Mouse (Mus musculus): ENCODE measurements around the gene Wdr20rt.
"Not testable (repeated sequence)": the region's sequence is repeated elsewhere in the genome, so short reads cannot be mapped to it uniquely, and the experiment has no call there.

Wdr20rt gene

DNA sequence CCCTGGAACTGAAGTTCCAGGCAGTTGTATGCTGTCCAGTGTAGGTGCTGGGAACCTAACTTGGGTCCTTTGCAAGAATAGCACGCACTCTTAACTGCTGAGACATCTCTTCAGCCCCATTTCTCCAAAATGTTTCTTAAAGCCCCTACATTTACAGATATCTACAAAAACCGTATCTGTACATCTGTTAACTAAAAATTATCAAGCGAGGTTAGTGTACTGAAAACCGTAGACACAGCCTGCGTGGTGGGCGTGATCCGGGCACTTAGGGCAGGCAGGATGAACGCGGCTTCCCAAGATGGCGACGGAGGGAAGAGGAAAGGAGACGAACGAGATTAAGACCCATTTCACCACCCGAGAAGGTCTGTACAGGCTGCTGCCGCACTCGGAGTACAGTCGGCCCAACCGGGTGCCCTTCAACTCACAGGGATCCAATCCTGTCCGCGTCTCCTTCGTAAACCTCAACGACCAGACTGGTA, at the start of gene Wdr20rt:
Gene Wdr20rt (plus strand): TSS at position 51 of the 479 bp plus-strand sequence.
- no peak for DNase-seq

GRCm38 (mm10) chr12:65187365-65187764, 38.0 kb upstream of the Wdr20rt start:
- no peak for DNase-seq

DNA sequence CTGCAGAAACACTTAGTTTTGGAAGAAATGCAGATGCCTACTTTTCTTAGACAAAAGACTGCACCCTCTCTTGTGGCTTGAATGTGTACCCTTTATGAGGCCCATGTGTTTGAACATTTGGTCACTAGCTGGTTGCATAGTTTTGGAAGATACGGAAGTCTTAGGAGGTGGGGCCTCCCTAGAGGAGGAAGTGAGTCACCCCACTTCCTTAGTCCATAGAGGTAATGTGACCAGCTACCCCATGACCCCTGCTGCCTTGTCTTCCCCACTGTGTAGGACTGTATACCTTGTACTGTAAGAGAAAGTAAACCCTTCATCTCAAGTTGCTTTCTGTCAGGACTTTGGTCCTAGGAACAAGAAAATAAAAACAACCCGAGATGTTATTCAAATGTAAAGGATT, 36.1 kb upstream of the Wdr20rt start:
- DNase-seq, result no peak

DNA sequence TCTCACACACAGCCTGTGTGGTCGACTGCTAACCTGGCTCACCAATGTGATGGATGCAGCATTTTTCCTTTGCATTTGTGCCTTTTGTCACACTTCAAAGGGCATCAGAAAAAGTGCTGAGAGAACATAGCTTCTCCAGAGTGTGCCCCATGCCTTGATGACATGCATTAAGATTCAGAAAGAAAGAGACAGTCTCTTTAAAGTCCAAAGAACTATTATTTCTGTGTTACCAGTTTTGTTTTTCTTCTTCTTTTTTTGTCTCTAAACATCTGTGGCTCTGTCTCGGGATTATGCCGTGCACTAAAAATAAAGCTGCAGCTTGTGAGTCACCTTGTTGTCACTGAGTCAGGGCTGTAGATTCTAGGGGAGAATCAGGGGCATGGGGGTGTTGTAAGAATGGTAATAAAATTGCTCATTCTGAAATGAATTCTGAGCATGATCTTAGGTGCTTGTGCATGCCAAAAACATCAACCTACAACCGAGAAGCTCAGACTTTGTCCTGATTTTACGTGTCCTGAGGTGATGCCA, 31.2 kb upstream of the Wdr20rt start:
- DNase-seq, result no peak

DNA sequence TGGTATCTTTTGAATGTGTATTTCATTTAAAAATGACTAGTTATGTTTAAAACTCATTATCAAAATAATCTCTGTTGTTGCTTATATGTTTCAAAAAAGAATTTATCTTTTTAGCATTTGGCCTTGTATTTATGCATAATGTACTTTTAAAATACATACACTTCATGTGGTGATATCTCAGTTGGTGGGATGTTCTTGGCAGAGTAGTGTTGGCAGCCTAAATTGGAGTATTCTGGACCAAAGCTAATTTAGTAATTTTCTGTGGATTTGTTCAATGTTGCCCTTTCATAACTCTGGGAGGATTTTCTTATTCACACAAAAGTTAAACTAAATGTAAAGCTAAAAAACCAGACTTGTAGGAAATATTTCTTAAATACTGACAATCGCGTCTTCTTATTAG, 23.5 kb upstream of the Wdr20rt start:
- no peak for DNase-seq

DNA sequence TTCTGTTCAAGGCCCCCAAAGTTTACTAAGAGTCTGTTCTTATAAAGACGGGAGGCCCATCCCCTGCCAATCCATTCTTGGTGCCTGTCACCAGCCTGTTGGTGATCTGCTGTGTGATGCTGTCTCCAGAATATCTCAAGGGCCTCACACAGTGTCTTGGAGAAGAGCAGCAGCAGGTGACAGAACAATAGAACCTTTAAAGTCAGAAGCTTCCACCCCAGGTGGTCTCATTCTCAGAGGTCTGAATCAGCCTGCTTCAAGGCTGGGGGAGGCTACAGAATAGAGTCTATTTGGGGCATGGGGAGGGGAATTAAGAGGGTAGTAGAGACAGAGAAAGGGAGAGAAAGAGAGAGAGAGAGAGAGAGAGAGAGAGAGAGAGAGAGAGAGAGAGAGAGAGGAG, 18.9 kb upstream of the Wdr20rt start:
- DNase-seq, result no peak

DNA sequence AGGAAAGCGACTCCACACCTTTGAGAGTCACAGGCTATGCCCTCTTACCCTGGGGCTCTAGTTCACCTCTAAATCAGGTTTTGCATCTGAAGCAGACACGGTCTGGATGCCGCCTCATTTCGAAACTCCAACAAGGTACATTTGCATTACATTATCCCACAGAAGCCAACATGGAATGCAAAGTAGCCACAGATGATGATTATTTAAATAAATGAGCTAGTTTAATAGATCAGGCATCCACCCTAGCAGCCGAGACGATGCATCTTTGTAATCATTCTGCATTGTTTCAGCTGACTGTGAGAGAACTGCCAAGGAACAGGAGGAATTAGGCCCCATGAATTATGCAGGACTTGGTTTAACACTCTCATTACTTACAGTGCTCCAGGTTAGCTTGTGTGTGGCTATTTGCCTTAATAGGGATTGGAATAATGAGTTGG, 8.9 kb upstream of the Wdr20rt start:
- DNase-seq, result no peak

DNA sequence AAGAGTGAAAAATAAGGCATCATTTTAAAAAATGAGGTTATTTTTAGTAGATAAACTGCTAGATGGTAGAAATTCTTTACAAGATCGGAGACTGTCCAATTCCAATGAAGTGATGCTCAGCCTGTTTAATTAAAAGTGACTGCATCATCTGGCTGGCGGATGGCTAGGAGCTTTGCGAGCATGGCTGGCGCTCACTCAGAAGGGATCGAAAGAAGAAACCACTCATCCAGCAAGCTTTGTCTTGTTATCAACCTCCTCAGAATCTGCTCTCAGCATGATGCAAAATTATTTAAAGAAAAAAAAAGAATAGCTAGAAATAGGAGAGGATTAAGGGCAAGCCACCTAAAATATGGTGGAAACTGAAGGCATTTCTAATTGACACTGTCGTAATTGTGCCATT, 3.3 kb downstream of the Wdr20rt start:
- DNase-seq, result no peak

- DNase-seq, result no peak
Observed at GRCm38 (mm10) chr12:65229041-65229440, 3.7 kb downstream of the Wdr20rt start.

- not testable (repeated sequence) for DNase-seq
Observed at GRCm38 (mm10) chr12:65232801-65233200, 7.5 kb downstream of the Wdr20rt start.

DNA sequence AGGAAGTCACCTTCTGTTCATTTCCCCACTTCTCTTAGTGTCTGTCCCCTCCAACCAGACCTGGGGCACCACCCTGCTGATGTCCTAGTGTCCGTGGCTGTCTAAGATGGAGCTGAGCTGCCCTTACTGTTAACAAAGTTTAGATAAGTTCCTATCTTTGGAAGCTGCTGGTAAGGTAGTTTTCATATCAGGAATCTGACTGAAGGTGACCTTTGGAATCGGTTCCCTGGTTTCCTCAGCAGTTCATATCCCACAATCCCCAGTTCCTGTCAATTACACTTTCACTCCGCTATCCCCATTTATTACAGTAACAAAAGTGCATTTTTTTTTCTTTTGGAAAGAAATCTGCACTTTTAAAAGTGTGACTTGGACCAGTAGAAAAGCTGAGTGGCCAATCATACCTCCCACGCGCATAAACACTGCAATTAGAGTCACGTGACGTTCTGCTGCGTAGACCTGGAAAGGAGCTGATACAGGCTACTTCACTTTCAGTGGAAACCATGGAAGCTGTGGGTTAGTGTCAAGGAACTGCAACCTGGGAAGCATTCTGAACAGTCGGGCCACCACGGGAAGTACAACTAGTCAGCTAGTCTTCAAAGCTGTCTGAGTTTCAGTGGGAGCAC, 24.9 kb downstream of the Wdr20rt start:
- no peak for DNase-seq

DNA sequence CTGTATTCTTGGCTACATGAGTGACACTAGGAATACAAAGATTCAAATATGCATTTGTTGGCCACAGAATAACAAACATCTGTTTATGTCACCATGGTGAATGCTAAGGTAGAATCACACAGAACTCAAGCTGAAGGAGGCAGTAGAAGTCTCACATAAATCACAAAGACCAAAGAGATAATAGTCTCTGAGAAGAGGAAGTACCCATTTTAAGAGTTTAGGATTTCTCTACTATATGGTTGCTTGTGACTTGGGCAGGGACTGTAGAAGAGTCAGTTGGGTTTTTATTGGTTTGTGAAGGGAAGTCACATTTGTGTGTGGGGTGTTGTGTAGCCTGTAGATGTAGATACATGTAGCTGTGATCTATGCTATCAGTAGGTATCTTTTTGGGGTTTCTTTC, 31.6 kb downstream of the Wdr20rt start:
- DNase-seq, result no peak

- no peak for DNase-seq
Observed at GRCm38 (mm10) chr12:65258212-65259138, 33.2 kb downstream of the Wdr20rt start.

DNA sequence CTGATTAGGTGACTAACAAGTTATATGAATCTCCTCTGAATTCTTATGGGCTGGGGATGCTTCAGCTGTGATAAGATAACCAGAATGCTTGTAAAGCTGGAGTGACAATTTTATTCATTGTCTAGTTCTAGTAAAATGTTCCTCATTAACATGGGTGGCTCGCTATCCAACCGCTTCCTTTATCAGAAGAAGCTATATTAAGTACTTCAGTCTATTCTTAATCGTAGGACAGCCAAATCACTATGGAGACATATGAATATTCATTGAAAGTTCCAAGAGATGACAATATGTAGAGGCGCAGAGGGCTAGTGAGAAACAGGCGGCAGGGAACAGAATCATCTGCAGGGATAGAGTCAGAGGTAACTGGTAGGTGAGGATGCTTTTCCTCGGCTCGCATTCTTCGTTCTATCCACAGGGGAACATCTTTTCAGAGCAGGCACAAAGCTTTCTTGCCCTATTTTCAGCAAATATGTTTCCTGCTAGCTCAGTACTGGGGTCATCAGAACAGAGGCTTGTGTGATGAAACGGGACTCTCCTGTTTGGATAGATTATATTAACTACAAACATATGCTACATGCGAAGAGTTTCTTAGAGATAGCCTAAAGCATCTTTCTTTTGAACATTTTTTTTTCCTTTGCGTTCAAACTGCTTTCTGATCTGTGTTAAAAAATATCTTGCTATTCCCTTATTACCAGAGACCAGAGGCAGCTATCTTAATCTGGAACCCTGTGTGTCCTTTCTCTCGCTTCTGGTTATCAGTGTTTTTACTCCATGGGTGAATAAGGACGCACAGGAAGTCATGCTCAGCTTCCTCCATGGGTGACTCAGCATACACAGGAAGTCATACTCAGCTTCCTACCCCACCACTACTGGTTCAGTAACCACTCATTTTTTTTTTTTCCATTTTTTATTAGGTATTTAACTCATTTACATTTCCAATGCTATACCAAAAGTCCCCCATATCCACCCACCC, 34.1 kb downstream of the Wdr20rt start:
- no peak for DNase-seq

DNA sequence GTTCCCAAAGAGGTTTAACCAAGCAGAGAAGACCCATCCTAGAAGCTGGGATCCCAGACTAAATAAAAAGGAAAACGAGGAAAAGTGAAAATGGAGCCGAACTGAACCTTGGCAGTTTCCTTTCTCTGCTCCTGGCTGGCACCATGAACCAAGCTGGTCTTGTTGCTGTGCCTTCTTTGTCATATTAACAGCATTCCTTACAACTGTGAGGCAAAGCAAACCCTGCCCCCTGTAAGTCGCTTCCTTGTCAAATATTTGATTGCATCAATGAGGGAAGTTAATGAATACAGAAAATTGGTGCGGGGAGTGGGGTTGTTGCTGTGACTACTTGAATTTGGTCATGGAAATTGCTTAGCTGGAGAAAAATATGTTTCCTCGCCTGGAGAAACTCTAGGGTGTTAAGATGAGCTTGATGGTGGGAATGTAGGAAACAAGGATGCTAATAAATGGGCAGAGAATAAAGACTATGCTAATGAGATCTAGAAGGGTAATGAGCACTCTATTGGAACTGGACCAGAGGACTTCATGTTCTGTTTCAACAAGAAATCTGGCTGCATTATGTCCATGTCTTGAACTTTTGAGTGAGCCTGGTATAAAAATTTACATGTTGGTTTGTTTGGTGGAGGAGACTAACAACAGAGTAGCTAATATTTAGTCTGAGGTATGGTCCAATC, 43.1 kb downstream of the Wdr20rt start:
- DNase-seq, result no peak

- DNase-seq, result no peak
Observed at GRCm38 (mm10) chr12:65269406-65269805, 44.1 kb downstream of the Wdr20rt start.

DNA sequence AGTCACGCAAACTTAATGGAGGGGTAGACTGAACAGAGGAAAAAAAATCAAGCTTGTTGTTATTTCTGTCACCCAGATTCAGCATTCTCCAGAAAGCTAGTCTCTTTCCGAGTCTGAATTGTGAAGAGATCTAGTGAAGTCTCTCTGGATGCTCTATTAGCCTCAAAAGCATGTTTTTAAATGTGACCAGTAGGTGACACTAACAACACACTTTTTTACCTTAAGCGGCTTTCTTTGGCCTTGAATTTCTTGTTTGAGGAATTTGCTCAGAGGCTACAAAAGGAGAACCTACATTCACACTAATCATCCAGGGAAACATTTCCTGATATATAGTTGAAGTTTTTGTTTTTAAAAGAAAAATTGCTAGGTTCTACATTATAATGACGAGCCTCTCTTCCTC, 48.5 kb downstream of the Wdr20rt start:
- DNase-seq, result no peak
